Mouse (Mus musculus): ENCODE results near the gene Fam166b. TPM values are rescaled to one million over a fixed set of nuclear protein-coding genes. Genes with fewer than 3 reads are reported as not detected.

The Fam166b gene
- total RNA-seq, 2 experiments from 2014 or later, result 0.72 to 2.6 TPM

- DNase-seq, result no peak
Observed at GRCm38 (mm10) chr4:43428180-43428861, 613 bp downstream of the Fam166b start.

- DNase-seq, result no peak
Observed at GRCm38 (mm10) chr4:43427501-43428179, 1.3 kb downstream of the Fam166b start.

- no peak for DNase-seq
Observed at GRCm38 (mm10) chr4:43426487-43426886, 2.4 kb downstream of the Fam166b start.

DNA sequence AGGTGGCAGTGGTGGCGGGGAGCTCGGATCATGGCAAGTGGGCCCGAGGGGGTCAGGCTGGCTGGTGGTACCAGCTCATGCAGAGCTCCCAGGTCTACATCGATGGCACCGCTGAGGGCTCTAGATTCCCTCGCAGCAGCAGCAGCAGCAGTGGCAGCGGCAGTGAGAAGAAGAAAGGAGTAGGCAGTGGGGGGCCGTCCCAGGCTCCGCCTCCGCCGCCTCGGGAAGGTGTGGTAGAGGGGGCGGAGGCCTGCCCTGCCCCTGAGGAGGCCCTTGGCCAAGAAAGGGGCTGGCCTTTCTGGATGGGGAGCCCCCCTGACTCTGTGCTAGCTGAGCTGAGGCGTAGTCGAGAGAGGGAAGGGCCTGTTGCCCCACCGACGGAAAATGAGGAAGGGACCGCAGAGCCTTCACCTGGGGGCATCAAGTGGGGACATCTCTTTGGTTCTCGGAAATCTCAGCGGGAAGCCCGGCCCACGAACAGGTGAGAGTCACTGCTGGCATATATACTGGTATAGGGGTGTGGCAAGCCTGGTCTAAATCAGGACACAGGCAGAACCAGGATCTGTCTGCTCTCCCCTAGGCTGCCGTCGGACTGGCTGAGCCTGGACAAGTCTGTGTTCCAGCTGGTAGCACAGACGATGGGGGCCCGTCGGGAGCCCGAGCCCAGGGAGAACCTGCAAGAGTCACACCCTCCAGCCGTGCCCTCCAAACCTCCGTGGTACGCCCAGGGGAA is 3.1 kb downstream of the Fam166b start:
- DNase-seq, result no peak

GRCm38 (mm10) chr4:43425197-43425596 is 3.7 kb downstream of the Fam166b start:
- DNase-seq, result no peak

DNA sequence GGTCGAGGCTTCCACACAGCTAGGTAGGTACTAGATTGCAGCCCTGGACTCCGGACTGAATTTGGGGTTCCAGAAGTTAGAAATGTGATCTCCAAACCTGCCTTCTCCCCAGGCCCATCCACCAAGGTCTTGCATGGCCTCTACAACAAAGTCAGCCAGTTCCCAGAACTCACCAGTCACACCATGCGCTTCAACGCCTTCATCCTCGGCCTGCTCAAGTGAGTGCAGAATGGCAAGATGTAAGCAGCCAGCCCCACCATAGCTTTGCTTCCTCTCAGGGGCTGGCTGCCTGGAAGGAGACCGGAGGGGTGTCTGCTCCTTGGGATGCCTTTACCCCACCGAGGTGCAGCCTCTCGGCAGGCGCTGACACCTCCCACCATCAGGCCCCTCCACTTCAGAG is 4.9 kb downstream of the Fam166b start:
- DNase-seq, result no peak

GRCm38 (mm10) chr4:43423267-43423934 is 5.5 kb downstream of the Fam166b start:
- no peak for DNase-seq

GRCm38 (mm10) chr4:43421632-43422240 is 7.2 kb downstream of the Fam166b start:
- no peak for DNase-seq

DNA sequence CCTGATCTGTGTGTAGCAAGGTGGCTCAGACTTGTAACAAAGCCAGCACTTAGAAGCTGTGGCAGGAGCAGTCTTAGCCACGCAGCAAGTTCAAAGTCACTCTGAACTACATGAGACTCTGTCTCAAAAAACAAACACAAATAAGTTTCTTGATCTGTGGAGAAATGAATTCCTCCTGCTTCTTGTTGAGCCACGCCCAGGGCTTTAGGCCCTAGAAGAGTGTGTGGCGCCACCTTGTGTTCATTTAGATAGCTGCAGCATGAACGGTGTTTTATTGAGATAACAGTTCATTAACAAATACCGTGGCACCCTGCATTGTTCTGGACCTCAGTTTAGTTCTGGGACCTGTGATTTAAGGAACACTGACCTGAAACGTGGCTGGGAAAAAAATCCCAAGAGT is 8.6 kb downstream of the Fam166b start:
- peak; percentile 57 to 72 for DNase-seq

- DNase-seq, result no peak
Observed at GRCm38 (mm10) chr4:43419801-43420281, 9.1 kb downstream of the Fam166b start.

DNA sequence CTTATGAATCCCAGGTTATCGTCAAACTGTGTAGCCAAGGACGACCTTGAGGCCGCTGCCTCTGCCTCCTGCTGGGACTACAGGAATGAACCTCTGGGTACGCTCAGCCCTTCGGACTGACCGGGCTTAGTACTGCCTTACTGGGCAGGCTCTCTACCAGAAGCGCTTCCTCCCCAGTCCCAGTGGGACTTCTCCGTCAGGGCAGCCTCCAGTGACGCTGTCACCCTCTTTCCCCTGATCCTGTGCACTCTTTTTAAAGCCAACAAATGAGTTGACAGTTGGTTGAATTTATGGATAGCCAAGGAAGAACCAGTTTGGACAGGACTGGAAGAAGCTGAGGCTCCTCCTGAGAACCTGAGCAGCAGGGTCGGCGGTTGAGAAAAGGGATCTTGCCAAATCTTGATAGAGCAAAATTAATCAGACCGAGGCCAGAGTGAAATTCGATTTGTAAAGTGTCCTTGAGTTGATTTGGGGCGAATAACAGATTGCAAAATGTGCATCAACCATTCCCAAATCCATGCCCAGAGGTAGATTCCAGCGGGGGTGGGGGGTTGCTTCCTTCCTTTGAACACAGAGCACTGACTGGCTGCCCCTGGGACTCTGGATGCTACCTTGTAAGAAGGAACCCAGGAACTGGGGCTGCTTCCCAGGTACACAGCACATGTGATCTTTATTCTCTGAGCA is 9.8 kb downstream of the Fam166b start:
- no peak for DNase-seq

DNA sequence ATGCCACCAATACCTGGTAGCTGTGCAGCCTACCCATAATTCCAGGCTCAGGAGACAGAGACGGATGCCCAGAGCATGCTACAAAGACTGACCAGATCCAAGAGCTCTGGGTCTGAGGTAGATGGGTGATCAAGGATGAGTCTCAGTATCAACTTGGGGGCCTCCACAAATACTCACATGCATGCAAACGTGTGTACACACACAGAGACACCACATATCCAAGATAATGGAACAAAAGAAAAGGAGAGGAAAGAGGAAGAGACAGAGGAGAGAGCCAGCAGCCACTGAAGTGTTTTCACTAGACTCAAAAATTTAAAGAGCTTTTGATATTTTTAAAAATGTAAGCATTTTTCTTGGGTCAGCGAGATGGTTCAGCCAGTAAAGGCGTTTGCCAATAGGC is 10.5 kb downstream of the Fam166b start:
- no peak for DNase-seq

DNA sequence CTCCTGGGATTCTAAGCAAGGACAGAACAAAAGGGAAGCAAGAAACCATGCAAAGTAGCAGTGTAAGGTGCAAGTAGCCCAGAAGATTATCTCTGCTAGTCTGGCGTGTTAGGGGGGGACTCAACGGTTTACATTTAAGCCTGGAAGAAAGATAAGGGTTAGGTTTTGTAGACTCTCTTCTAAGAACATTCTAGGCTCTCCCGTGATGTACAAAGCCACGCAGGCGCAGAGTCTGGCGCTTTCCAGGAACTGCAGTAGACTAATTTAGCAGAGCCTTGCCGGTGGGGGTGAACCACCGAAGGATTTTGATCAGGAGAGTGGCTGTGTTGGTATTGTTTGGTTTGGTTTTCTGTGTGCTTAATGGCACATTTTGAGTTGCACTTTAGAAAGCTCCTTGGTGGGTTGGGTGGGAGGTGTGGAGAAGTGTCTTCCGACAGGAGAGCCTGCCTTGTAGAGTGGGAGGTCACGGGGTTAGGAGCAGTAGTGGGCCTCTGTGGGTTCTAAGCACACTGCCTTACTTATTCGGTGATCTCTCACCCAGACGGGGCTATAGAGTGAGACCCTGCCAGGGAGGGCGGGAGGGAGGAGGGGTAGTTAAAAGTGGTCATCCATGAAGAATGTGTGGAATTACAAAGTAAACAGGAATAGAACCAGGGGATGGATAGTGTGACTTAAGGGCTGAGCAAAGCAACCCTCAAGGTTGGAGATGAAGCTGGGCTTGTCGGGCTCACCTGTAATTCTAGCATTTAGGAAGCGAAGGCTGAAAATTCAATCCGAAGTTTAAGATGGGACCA is 11.5 kb downstream of the Fam166b start:
- no peak for DNase-seq

DNA sequence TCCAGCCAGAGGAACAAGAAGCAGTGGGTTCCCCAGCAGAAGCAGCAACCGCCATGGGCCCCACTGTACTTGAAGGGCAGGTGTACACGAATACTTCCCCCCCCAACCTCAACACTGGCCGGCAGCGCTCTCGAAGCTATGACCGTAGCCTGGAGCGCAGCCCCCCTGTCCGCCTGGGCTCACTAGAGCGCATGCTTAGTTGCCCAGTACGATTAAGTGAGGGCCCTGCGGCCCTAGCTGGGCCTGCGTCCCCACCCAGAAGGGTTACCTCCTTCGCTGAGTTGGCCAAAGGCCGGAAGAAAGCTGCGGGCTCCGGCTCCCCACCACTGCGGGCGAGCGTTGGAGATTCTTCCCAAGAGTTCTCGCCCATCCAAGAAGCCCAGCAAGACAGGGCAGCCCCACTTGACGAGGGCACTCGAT is 12.9 kb downstream of the Fam166b start:
- DNase-seq, result no peak

DNA sequence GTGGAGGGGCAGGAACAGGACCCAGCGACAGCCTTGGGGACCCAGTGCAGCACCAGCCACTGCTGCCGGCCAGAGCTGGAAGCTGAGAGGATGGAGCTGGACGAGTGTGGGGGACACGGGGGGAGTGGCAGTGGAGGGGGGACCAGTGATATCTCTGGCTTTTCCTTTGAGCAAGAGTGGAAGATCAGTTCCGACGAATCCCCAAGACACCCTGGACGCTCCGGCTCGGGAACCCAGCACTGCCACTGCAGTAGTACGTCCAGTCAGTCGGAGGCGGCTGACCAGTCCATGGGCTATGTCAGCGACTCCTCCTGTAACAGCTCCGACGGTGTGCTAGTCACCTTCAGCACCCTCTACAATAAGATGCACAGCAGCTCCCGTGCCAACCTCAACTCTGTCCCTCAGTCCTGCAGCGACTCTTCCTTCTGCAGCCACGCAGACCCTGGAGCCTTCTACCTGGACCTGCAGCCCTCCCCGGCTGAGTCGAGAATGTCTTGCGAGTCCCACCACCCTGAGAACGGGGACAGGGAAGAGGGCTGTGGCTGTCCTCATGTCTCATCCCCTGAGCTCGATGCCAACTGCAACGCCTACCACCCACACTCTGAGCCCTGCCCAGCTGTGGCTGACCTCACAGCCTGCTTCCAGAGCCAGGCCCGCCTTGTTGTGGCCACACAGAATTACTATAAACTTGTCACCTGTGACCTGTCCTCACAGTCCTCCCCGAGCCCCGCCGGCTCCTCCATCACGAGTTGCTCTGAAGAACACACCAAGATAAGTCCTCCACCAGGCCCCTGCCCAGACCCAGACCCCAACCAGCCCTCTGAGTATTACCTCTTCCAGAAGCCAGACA is 13.5 kb downstream of the Fam166b start:
- no peak for DNase-seq

GRCm38 (mm10) chr4:43414761-43415160 is 14.2 kb downstream of the Fam166b start:
- DNase-seq, result no peak

DNA sequence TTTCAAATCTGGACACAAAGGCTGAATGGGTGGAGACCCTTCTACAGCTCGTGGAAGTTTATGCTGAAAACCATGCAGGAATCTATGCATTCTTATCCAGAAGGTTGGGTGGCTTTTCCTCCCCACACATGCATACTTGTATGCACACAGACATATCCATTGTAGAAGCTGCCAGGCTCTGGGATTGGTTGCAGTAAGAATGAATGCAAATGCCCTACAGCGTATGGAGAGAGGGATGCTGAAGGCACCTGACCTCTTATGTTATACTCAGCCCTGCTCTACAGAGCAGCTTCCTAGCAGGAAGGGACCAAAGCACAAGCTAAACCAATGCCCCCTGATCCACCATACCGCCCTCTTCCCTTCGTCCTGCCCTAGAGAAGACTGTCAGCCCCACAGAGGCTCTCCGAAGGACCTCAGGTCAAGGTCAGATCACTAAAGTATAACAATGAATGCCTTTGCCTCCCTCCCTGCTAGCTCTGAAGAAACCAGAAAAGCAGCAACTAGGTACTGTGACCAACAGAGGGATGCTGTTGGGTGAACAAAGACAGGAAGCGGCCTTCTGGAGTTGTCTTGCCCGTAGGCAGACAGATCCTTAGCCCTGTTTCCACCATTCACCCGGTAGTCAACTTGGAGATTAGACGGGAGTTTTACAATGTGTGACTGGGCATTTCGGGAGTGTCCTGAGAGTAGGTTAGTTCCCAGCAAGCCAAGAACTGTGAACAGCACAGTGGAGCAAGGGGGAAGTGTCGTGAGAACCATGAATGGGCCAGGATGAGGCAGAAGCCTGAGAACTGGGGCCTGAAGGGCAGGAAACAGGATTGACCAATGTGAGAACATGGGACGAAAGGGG is 21.6 kb downstream of the Fam166b start:
- no peak for DNase-seq

GRCm38 (mm10) chr4:43406162-43406971 is 22.6 kb downstream of the Fam166b start:
- peak; percentile 69 to 72 for DNase-seq
